Mouse (Mus musculus): ENCODE measurements at regions not wholly inside any gene's neighbourhood (a gene's known extent, or its start where the extent isn't known, plus 50 kb on each side); places are given as distances from the start of the nearest gene placed in this dataset.

- Histone ChIP-seq H3K27me3 (ENCODE audit: control insufficient read depth) (no peaks in the 10 kb centered on the region; the same call in 1 of the 2 replicates), H3K36me3 (ENCODE audit: control insufficient read depth) (no peaks in the 10 kb centered on the region; the same call in 1 of the 2 replicates), H3K4me3 (replicated peaks) (no peak overlapping the region), H3K9me3 (ENCODE audit: control insufficient read depth, low read length) (no peaks in the 10 kb centered on the region), H3K4me1 (ENCODE audit: control insufficient read depth) (no peaks in the 10 kb centered on the region)
- TF ChIP-seq GATA1 (IDR thresholded peaks at IDR 0.05; ENCODE audit: low read length): no peak
Measured at GRCm38 (mm10) chr17:85919868-85920267, 225.1 kb downstream of the Srbd1 start.

- H3K4me3 ChIP-seq (replicated peaks): no peak overlapping the region
- H3K4me1 ChIP-seq (ENCODE audit: control insufficient read depth): no peaks in the 10 kb centered on the region
- TF ChIP-seq GATA1 (IDR thresholded peaks at IDR 0.05; ENCODE audit: low read length) (no peak), TAL1 (IDR thresholded peaks at IDR 0.05; ENCODE audit: low read length) (no peak)
- H3K27me3 ChIP-seq (ENCODE audit: control insufficient read depth): no peaks in the 10 kb centered on the region; the same call in 1 of the 2 replicates
- no peaks in the 10 kb centered on the region; the same call in 1 of the 2 replicates for H3K36me3 ChIP-seq (ENCODE audit: control insufficient read depth)
- H3K9me3 ChIP-seq (ENCODE audit: control insufficient read depth, low read length): peaks cover 3% of the 10 kb centered on the region; the same call in 1 of the 2 replicates
Measured at GRCm38 (mm10) chr17:85915870-85916269, 227.8 kb upstream of the Six2 start.

- H3K27me3 ChIP-seq (ENCODE audit: control insufficient read depth): no peaks in the 10 kb centered on the region; the same call in 1 of the 2 replicates
- H3K36me3 ChIP-seq (ENCODE audit: control insufficient read depth): no peaks in the 10 kb centered on the region; the same call in 1 of the 2 replicates
- H3K4me3 ChIP-seq (replicated peaks): no peak overlapping the region
- peaks cover 3% of the 10 kb centered on the region; the same call in 1 of the 2 replicates for H3K9me3 ChIP-seq (ENCODE audit: control insufficient read depth, low read length)
- TF ChIP-seq TAL1 (IDR thresholded peaks at IDR 0.05; ENCODE audit: low read length) (no peak), GATA1 (IDR thresholded peaks at IDR 0.05; ENCODE audit: low read length) (no peak)
- no peaks in the 10 kb centered on the region for H3K4me1 ChIP-seq (ENCODE audit: control insufficient read depth)
Measured at GRCm38 (mm10) chr17:85914062-85914461, 226.0 kb upstream of the Six2 start.

- TF ChIP-seq GATA1 (IDR thresholded peaks at IDR 0.05; ENCODE audit: low read length) (no peak), TAL1 (IDR thresholded peaks at IDR 0.05; ENCODE audit: low read length) (no peak)
- no peaks in the 10 kb centered on the region for H3K27me3 ChIP-seq (ENCODE audit: control insufficient read depth)
- no peak overlapping the region for H3K4me3 ChIP-seq (replicated peaks)
Measured at GRCm38 (mm10) chr17:85908709-85909108, 220.6 kb upstream of the Six2 start.

GRCm38 (mm10) chr17:85906597-85907187, 218.6 kb upstream of the Six2 start:
- Histone ChIP-seq H3K9me3 (ENCODE audit: control insufficient read depth, low read length) (no peaks in the 10 kb centered on the region), H3K27me3 (ENCODE audit: control insufficient read depth) (no peaks in the 10 kb centered on the region), H3K36me3 (ENCODE audit: control insufficient read depth) (no peaks in the 10 kb centered on the region), H3K4me1 (ENCODE audit: control insufficient read depth) (no peaks in the 10 kb centered on the region), H3K4me3 (replicated peaks) (no peak overlapping the region)
- TF ChIP-seq TAL1 (IDR thresholded peaks at IDR 0.05; ENCODE audit: low read length) (no peak), GATA1 (IDR thresholded peaks at IDR 0.05; ENCODE audit: low read length) (no peak)

More at GRCm38 (mm10) chr17:85908709-85909108, 220.6 kb upstream of the Six2 start:
- Histone ChIP-seq H3K4me1 (ENCODE audit: control insufficient read depth) (no peaks in the 10 kb centered on the region), H3K36me3 (ENCODE audit: control insufficient read depth) (no peaks in the 10 kb centered on the region; the same call in 1 of the 2 replicates), H3K9me3 (ENCODE audit: control insufficient read depth, low read length) (peaks cover 3% of the 10 kb centered on the region; the same call in 1 of the 2 replicates)

- Histone ChIP-seq H3K36me3 (ENCODE audit: control insufficient read depth) (no peaks in the 10 kb centered on the region), H3K9me3 (ENCODE audit: control insufficient read depth, low read length) (no peaks in the 10 kb centered on the region), H3K4me1 (ENCODE audit: control insufficient read depth) (no peaks in the 10 kb centered on the region), H3K27me3 (ENCODE audit: control insufficient read depth) (no peaks in the 10 kb centered on the region), H3K4me3 (replicated peaks) (no peak overlapping the region)
- TF ChIP-seq GATA1 (IDR thresholded peaks at IDR 0.05; ENCODE audit: low read length) (no peak), TAL1 (IDR thresholded peaks at IDR 0.05; ENCODE audit: low read length) (no peak)
Measured at GRCm38 (mm10) chr17:85902575-85902974, 214.5 kb upstream of the Six2 start.

- Histone ChIP-seq H3K27me3 (ENCODE audit: control insufficient read depth) (no peaks in the 10 kb centered on the region), H3K36me3 (ENCODE audit: control insufficient read depth) (no peaks in the 10 kb centered on the region), H3K4me1 (ENCODE audit: control insufficient read depth) (no peaks in the 10 kb centered on the region), H3K9me3 (ENCODE audit: control insufficient read depth, low read length) (no peaks in the 10 kb centered on the region), H3K4me3 (replicated peaks) (no peak overlapping the region)
- TF ChIP-seq GATA1 (IDR thresholded peaks at IDR 0.05; ENCODE audit: low read length) (no peak), TAL1 (IDR thresholded peaks at IDR 0.05; ENCODE audit: low read length) (no peak)
Measured at GRCm38 (mm10) chr17:85899096-85899495, 211.0 kb upstream of the Six2 start.

GRCm38 (mm10) chr17:85895978-85896377, 207.9 kb upstream of the Six2 start:
- Histone ChIP-seq H3K27me3 (ENCODE audit: control insufficient read depth) (peaks cover 2% of the 10 kb centered on the region; the same call in 1 of the 2 replicates), H3K4me1 (ENCODE audit: control insufficient read depth) (no peaks in the 10 kb centered on the region), H3K36me3 (ENCODE audit: control insufficient read depth) (no peaks in the 10 kb centered on the region), H3K9me3 (ENCODE audit: control insufficient read depth, low read length) (no peaks in the 10 kb centered on the region), H3K4me3 (replicated peaks) (no peak overlapping the region)
- no peak for TF ChIP-seq TAL1 (IDR thresholded peaks at IDR 0.05; ENCODE audit: low read length)
- no peak for TF ChIP-seq GATA1 (IDR thresholded peaks at IDR 0.05; ENCODE audit: low read length)

GRCm38 (mm10) chr17:85891243-85891642, 203.2 kb upstream of the Six2 start:
- Histone ChIP-seq H3K4me1 (ENCODE audit: control insufficient read depth) (no peaks in the 10 kb centered on the region), H3K9me3 (ENCODE audit: control insufficient read depth, low read length) (no peaks in the 10 kb centered on the region), H3K4me3 (replicated peaks) (no peak overlapping the region), H3K36me3 (ENCODE audit: control insufficient read depth) (no peaks in the 10 kb centered on the region), H3K27me3 (ENCODE audit: control insufficient read depth) (peaks cover 4% of the 10 kb centered on the region; the same call in 1 of the 2 replicates)
- TF ChIP-seq TAL1 (IDR thresholded peaks at IDR 0.05; ENCODE audit: low read length) (no peak), GATA1 (IDR thresholded peaks at IDR 0.05; ENCODE audit: low read length) (no peak)

All from erythroblast, embryonic 14.5 days (primary cell).